Mouse (Mus musculus) left cerebral cortex, postnatal 25 days (tissue): ENCODE measurements at regions not wholly inside any gene's neighbourhood (a gene's known extent, or its start where the extent isn't known, plus 50 kb on each side); places are given as distances from the start of the nearest gene placed in this dataset.

Experiments used
- DNase-seq, 2 experiments: peaks; one replicate each; pipeline ENCODE4 v3.0.0; 2022; ENCODE audit warnings: low spot score in 2 of 2, mixed read lengths in 1 of 2
- intact Hi-C: fragments of 180-260 bp; cut with DNase I; formaldehyde crosslinking; loops from one replicate; pipeline ENCODE4 v1.15.1; 2025

DNA sequence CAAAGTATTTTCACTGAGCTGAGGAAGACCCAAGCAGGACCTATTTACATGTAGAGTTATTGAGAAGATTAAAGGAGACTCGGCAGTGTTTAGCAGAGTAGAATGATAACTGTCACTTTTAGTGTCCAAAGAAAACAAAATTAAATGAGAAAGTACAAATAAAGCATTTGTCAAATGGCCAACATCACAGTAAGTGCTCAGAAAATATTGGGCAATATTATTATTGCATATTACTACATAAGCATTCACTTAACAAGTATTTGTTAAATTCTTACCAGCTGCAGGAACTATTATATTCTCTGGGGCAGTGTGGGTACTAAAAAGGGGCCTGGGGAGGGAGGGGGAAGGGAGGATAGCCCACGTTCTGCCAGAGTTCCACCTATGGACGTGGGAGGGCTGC lies 224.5 kb upstream of the Noct start:
- intact Hi-C loops, result no loop called here

GRCm38 (mm10) chr3:51000938-51001337 lies 223.3 kb upstream of the Noct start:
- intact Hi-C loops, result no loop called here
- no peak for DNase-seq

More for the DNA sequence above, 224.5 kb upstream of the Noct start:
- no peak for DNase-seq

GRCm38 (mm10) chr3:51002662-51003061 lies 221.6 kb upstream of the Noct start:
- no peak for DNase-seq
- intact Hi-C loops, result no loop called here

DNA sequence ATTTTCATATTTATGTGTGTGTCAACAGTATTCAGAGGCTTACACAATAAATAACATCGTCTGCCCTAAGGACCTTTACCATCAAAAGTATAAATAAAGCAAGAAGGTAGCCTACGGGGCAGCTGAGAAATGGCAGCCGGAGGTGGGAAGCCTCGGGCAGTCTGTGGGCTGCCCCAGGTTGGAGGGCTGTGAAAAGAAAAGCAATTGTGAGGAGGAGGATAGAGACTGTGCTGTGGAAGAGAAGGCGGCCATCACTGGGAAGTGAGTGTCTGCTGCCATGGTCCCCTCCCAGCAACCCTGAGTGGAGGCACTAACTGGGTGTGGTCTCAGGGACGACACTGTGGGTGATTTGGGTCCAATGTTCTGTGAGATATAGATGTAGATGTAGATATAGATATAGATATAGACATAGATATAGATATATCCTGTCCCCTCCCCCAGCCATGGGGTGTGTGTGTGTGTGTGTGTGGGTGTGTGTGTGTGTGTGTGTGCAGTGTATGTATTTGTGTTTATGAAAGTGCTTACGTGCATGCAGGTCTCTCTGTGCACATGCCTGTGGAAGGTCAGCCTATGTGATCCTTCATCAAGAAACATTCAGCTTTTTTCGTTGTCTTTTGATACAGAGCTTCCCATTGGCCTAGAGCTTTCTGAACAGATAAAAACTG lies 220.6 kb upstream of the Noct start:
- DNase-seq, result no peak
- intact Hi-C loops, result no loop called here

DNA sequence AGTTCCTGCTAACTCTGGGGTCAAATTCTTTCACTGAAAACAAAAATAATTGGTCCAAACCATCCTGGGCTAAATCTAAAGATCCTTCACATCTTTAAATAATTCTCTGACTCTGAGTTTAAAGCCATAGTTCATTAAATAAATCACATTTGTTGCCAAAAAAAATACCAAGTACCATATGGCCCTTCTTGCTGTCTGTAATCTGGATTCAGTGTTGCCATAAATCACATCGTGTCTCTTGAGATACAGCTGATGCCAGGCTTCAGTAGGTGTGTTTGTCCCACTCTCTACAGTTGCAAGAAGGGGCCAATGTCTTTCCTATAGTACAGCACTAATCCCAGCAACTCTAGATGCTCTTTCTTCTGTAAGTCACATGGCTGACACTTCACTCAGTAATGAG lies 220.0 kb upstream of the Noct start:
- DNase-seq, result no peak
- intact Hi-C loops, result no loop called here

GRCm38 (mm10) chr3:51009098-51009497 lies 215.1 kb upstream of the Noct start:
- peak in 1 of 2 experiments; percentile 21 for DNase-seq
- intact Hi-C loops, result no loop called here

DNA sequence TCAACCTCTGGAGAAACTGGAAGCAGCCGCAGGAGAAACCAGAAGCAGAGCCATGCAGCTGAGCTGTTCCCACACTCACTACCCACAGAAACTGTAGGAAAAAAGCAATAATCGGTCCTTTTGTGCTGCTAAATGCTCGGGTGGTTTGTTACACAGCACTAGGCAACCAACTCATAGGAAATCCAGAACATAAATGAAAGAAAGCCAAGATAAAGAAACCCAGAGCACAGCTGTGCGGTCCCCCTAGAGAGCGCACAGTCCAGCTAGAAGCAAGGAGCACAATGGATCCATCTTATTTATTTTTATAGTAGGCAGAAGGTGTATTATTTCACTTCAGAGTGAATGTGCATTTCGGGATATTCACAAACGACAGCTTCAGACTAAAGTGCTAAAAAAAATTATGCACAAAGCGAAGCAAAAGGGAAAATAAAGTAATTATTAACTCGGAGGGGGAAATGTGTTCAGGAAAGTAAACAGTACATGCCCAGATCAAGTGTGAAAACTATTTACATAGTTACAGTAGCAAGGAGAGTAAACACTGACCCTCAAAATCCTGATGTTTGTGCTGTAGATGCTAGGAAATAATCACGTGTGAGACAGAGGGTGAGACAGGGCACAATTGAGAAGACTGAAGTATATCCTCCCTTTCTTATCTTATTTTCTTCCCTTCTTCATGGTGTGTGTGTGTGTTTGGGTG lies 204.4 kb upstream of the Noct start:
- no peak for DNase-seq
- intact Hi-C loops, result no loop called here

GRCm38 (mm10) chr3:51024655-51025054 lies 199.6 kb upstream of the Noct start:
- DNase-seq, result no peak
- intact Hi-C loops, result no loop called here

DNA sequence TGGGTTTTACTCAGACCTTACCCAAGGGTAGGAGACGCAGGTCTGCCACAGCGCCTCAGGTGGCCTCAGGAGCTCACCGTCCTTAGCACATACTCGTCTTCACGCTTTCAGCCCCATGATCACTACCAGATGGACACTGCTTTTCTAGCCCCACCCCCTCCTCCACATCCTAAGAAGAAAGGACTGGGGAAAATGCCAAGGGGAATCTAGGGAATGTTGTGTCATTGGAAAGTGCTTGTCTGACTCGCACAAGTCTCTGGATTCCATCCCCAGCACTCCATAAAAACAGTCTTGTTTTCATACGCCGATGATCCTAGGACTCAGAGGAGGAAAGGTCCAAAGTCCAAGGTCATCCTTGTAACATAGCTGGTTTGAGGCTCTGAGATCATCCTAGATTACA lies 192.4 kb upstream of the Noct start:
- no peak for DNase-seq
- intact Hi-C loops, result no loop called here

GRCm38 (mm10) chr3:51033292-51033691 lies 191.0 kb upstream of the Noct start:
- no peak for DNase-seq
- intact Hi-C loops, result no loop called here

GRCm38 (mm10) chr3:51036700-51037306 lies 187.4 kb upstream of the Noct start:
- intact Hi-C loops, result no loop called here
- DNase-seq, result no peak

DNA sequence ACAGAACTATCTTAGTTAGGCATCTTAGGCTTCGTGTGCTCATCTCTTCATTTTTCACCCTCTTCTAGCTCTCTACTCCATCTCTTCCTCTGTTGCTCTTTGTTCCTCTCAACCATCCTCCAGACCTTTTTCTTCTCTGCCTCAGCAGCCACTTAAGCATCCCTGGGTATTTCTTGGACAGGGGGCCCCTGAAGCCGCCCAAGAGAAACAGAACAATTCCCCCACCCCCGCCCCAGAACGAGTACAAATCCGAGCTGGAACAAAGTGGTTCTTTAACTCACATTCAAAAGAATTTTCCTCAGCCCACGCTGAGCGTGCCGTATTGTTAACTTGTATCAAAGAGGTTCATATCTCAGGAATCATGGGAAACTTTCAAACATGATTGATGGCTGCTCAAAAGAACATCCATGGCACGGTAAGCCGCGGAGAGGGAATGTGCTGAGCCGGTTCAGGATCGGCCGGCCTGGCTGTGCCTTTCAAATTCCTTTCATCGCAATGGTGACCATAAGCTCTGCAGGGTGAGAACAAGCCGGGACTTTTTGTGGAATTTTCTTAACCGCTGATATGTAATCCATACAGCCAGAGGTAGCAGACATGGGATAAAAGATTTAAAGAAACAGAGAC lies 181.9 kb upstream of the Noct start:
- intact Hi-C loops, result no loop called here
- no peak for DNase-seq

DNA sequence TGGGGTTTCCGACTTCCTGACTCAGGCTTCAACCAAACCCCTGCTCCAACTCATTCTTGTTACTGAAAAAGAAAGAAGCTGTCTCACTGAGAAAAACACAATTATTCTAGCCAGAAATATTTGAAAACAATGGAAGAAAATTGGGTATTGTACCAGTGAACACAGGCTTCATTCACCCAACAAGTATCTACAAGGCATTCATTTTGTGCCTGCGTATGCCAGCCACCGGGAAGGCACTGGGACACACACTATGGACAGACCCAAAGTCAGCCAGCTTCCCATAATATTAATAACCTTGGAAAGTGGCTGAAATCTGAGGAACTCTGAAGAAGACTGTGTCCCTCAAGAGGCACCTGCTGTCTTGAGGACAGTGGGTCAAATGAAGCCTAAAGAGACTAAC lies 175.5 kb upstream of the Noct start:
- intact Hi-C loops, result no loop called here
- no peak for DNase-seq

- DNase-seq, result no peak
- intact Hi-C loops, result no loop called here
Observed at GRCm38 (mm10) chr3:51050156-51050555, 174.1 kb upstream of the Noct start.

GRCm38 (mm10) chr3:51055004-51055403 lies 169.2 kb upstream of the Noct start:
- DNase-seq, result no peak
- intact Hi-C loops, result no loop called here

DNA sequence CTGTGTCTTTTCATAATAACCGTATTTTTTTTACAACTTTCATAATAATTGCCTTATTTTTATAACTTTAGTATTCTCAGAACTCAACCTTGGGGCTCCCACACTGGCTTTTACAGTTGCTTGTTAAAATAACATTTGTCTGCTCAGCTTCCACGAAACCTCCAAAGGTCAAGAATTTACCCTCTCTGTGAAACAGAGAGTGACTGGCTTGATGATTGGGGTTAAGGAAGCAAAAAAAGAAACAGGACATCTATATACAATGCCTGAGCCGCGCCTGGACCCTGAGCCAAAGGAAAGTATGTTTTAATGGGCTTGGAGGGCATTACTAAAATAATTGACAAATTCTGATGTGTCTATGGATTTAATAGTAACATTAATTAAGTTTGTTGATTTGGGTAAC lies 160.0 kb upstream of the Noct start:
- intact Hi-C loops, result no loop called here
- no peak for DNase-seq

- no peak for DNase-seq
- intact Hi-C loops, result no loop called here
Observed at GRCm38 (mm10) chr3:51066373-51066772, 157.9 kb upstream of the Noct start.

GRCm38 (mm10) chr3:51072417-51072816 lies 151.8 kb upstream of the Noct start:
- DNase-seq, result peak; percentile 43 to 61
- intact Hi-C loops, result no loop called here

DNA sequence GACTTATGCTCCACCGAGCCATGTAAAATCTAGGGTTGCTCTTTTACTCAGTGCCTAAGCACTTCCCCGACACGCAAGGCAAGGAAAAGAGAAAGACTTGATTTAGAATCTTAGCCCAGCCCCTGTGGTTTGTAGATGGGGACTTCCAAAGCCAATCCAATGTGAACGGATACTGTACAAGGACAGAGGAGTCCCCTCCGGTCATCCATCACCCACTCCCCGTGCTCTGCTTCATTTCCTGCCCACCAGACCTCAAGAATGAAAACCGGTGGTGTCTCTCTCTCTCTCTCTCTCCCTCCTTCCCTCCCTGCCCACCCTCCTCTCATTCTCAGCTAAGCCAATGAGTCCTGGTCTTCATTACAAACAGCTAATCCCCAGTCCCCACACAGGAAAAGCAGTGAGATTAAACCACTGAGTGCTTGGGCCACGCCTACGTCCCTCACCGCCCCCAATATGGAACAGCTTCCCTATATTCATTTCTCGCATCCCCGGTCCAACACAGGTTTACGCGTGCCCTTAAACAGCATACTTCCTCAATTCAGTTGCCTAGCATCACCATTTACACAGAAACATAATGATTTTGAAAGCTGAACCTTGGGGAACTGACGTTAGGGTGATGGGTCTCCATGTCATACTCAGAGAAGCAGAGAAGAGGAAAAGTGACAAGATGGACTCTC lies 151.1 kb upstream of the Noct start:
- DNase-seq, result no peak
- intact Hi-C loops, result no loop called here

DNA sequence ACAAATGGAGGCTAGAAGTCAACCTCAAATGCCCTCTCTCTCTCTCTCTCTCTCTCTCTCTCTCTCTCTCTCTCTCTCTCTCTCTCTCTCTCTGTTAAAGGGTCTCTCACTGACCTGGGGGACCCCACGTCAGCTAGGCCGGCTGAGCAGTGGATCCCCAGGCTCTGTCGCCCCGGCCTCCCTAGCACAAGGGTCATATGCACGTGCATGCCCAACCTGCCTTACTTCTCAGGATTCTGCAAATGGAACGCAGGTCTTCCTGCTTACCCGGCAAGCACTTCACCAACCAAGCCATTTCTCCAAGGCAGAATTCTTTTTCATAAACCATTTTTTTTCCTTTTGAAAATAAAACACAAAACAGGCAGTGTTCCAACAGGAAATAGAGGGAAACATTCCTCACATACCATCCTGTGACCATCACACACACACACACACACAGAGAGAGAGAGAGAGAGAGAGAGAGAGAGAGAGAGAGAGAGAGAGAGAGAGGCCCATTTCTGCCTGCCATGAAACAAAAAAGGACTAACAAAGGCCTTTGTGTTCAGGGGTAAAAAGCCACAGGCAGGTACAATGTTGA lies 150.4 kb upstream of the Noct start:
- DNase-seq, result no peak
- intact Hi-C loops, result no loop called here
